Mouse (Mus musculus) gastrocnemius, postnatal 4 days (tissue): Measurements from ENCODE around the gene Tnfsf12. TPM values are rescaled to one million over a fixed set of nuclear protein-coding genes. Genes with fewer than 3 reads are reported as not detected.

Source experiments
- DNase-seq, 2 experiments: peaks; one replicate each; pipeline ENCODE4 v3.0.0; 2021 to 2022; ENCODE audit warnings: low spot score in 2 of 2, mixed read lengths in 2 of 2
- microRNA-seq: library from miRNA; unstranded; fragments of <30 nt; microRNA quantifications from one replicate; pipeline ENCODE4 v1.2.0, GENCODE M21; 2021
- total RNA-seq, 2 experiments: library from RNA; stranded (reverse); gene quantifications; 2 replicates each; pipeline ENCODE4 v1.2.3; 2021

The Tnfsf12 gene
- total RNA-seq, 2 experiments from 2014 or later, result 22.3 to 22.9 TPM

GRCm38 (mm10) chr11:69656617-69657461 lies 38.8 kb downstream of the Tnfsf12 start:
- DNase-seq, result peak in 1 of 2 experiments; percentile 42

- DNase-seq, result no peak
Observed at GRCm38 (mm10) chr11:69656065-69656455, 39.6 kb downstream of the Tnfsf12 start.

GRCm38 (mm10) chr11:69655264-69656064 lies 40.2 kb downstream of the Tnfsf12 start, which contains the start of gene Sox15:
Gene Sox15, plus strand, starts transcription at chr11:69655314.
- peak in 1 of 2 experiments; percentile 72 for DNase-seq

GRCm38 (mm10) chr11:69654760-69655159 lies 40.9 kb downstream of the Tnfsf12 start:
- DNase-seq, result no peak

GRCm38 (mm10) chr11:69653399-69653798 lies 42.2 kb downstream of the Tnfsf12 start:
- DNase-seq, result no peak

- no peak for DNase-seq
Observed at GRCm38 (mm10) chr11:69645860-69646259, 49.8 kb downstream of the Tnfsf12 start.

Small RNAs within 50 kb of the gene (microRNA-seq; reads per million reads assigned to microRNA genes)
- 1.9 reads per million for gene Mir1934

Other genes with a start within 250 kb of the Tnfsf12 start
- under 1 TPM; 0.47 to 0.93 TPM for gene Dnah2, start 146.7 kb downstream of the Tnfsf12 start, total RNA-seq
- gene Efnb3, start 135.6 kb downstream of the Tnfsf12 start, total RNA-seq, result 1 to 10 TPM; 1.9 to 2.7 TPM
- 1 to 10 TPM; 6.8 to 7.9 TPM for gene Wrap53, start 115.6 kb downstream of the Tnfsf12 start, total RNA-seq
- 10 to 100 TPM; 51.1 to 51.9 TPM for gene Trp53, start 115.5 kb downstream of the Tnfsf12 start, total RNA-seq
- 100 to 1,000 TPM; 227 to 249 TPM for gene Atp1b2, start 89.9 kb downstream of the Tnfsf12 start, total RNA-seq
- gene Shbg, start 77.9 kb downstream of the Tnfsf12 start, total RNA-seq, result not detected
- gene Sat2, start 73.8 kb downstream of the Tnfsf12 start, total RNA-seq, result 1 to 10 TPM; 7.8 to 8.8 TPM
- gene Fxr2, start 62.9 kb downstream of the Tnfsf12 start, total RNA-seq, result 10 to 100 TPM; 90.3 to 94.0 TPM
- gene Sox15, start 40.5 kb downstream of the Tnfsf12 start, total RNA-seq, result not detected
- gene Mpdu1, start 33.2 kb downstream of the Tnfsf12 start, total RNA-seq, result 10 to 100 TPM; 31.6 to 33.0 TPM
- 10 to 100 TPM; 13.1 to 14.0 TPM for gene Cd68, start 29.7 kb downstream of the Tnfsf12 start, total RNA-seq
- gene Eif4a1, start 23.4 kb downstream of the Tnfsf12 start, total RNA-seq, result 100 to 1,000 TPM; 295 to 317 TPM
- 10 to 100 TPM; 43.5 to 45.9 TPM for gene Senp3, start 13.8 kb downstream of the Tnfsf12 start, total RNA-seq
- gene Tnfsf13, start 10.1 kb downstream of the Tnfsf12 start, total RNA-seq, result 1 to 10 TPM; 1.0 to 2.9 TPM
- 1 to 10 TPM; 4.3 to 4.6 TPM for gene Tnfsfm13, start 249 bp upstream of the Tnfsf12 start, total RNA-seq
- gene Polr2a, start 62.8 kb upstream of the Tnfsf12 start, total RNA-seq, result 10 to 100 TPM; 66.4 to 72.2 TPM
- under 1 TPM in 1 of 2 experiments, not detected in 1; 0.25 TPM for gene Slc35g3, start 66.1 kb upstream of the Tnfsf12 start, total RNA-seq
- 10 to 100 TPM; 26.7 to 30.5 TPM for gene Zbtb4, start 70.1 kb upstream of the Tnfsf12 start, total RNA-seq
- 100 to 1,000 TPM in 1 of 2 experiments, 10 to 100 TPM in 1; 95.1 to 110 TPM for gene Chrnb1, start 100.1 kb upstream of the Tnfsf12 start, total RNA-seq
- 10 to 100 TPM; 10.1 to 13.8 TPM for gene Fgf11, start 106.0 kb upstream of the Tnfsf12 start, total RNA-seq
- not detected for gene Tmem102, start 109.8 kb upstream of the Tnfsf12 start, total RNA-seq
- gene Gm39566, start 119.4 kb upstream of the Tnfsf12 start, total RNA-seq, result not detected
- gene Spem2, start 122.6 kb upstream of the Tnfsf12 start, total RNA-seq, result not detected
- under 1 TPM in 1 of 2 experiments, not detected in 1; 0.34 TPM for gene Spem1, start 126.3 kb upstream of the Tnfsf12 start, total RNA-seq
- 10 to 100 TPM; 22.3 to 23.2 TPM for gene Nlgn2, start 141.9 kb upstream of the Tnfsf12 start, total RNA-seq
- 100 to 1,000 TPM in 1 of 2 experiments, 10 to 100 TPM in 1; 97.5 to 141 TPM for gene Tmem256, start 142.7 kb upstream of the Tnfsf12 start, total RNA-seq
- gene Plscr3, start 150.5 kb upstream of the Tnfsf12 start, total RNA-seq, result 10 to 100 TPM; 39.3 to 41.4 TPM
- gene Tnk1, start 162.9 kb upstream of the Tnfsf12 start, total RNA-seq, result under 1 TPM in 1 of 2 experiments, not detected in 1; 0.13 TPM
- gene Tmem95, start 182.2 kb upstream of the Tnfsf12 start, total RNA-seq, result not detected
- 1 to 10 TPM; 3.5 to 4.7 TPM for gene Kctd11, start 185.6 kb upstream of the Tnfsf12 start, total RNA-seq
- 1 to 10 TPM in 1 of 2 experiments, under 1 TPM in 1; 0.65 to 1.1 TPM for gene Acap1, start 199.7 kb upstream of the Tnfsf12 start, total RNA-seq
- gene 2810408A11Rik, start 205.1 kb upstream of the Tnfsf12 start, total RNA-seq, result 1 to 10 TPM; 3.2 to 4.1 TPM
- 10 to 100 TPM; 32.3 to 36.9 TPM for gene Neurl4, start 205.2 kb upstream of the Tnfsf12 start, total RNA-seq
- 10 to 100 TPM; 35.9 to 44.5 TPM for gene Gps2, start 218.0 kb upstream of the Tnfsf12 start, total RNA-seq
- gene Eif5a, start 226.1 kb upstream of the Tnfsf12 start, total RNA-seq, result 100 to 1,000 TPM; 565 to 571 TPM
- 1 to 10 TPM; 5.1 to 6.4 TPM for gene Ybx2, start 239.9 kb upstream of the Tnfsf12 start, total RNA-seq